Mouse (Mus musculus) c-Kit-positive CD71-negative TER-119-negative erythroid progenitor cells, embryonic 14.5 days (primary cell): ENCODE measurements around the gene Pitpnm1.

Experiments used
- DNase-seq: peaks from one replicate; pipeline ENCODE4 v3.0.0-alpha.2; 2013; ENCODE audit warnings: low read depth

Pitpnm1 gene

GRCm38 (mm10) chr19:4155223-4156072 lies 55.6 kb downstream of the Pitpnm1 start:
- DNase-seq, result no peak

DNA sequence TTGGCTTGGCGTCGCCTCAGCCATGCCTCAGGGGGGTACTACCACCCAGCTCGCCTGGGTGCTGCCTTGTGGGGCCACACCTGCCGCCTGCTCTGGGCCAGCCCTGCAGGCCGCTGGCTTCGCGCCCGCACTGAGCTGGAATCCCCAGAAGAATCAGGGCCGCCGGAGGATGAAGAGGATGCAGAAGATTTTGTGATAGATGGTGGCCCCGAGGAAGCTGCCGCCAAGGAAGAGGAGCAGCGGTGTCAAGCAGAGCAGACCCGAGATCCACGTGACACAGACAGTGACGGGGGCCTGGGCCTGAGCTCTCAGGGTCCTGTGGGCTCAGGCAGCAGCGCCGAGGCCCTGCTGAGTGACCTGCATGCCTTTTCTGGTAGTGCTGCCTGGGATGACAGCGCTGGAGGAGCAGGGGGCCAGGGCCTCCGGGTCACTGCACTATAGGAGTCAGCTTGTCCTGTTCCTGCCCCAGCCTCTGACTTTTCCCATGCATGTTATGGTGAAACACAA lies 56.3 kb downstream of the Pitpnm1 start:
- no peak for DNase-seq

DNA sequence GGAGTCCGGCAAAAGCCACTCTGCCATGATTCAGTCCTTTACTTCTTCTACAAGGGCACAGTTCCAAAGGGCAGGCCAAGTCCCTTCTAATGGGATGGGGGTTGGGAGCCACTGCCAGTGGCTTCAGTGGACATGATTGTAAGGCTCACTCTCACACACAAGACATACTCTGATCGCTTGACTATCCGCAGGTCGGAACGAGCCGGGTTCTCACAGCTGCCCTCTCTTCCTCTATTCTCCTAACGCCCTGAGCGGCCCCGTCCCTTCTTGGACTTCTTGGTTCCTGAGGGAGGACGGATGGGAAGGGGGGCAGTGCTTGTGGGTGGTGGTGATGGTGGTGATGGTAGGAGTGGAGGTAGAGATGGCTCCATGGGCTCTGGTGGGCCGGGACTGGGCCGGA lies 57.0 kb downstream of the Pitpnm1 start:
- DNase-seq, result no peak

GRCm38 (mm10) chr19:4159049-4159448 lies 59.3 kb downstream of the Pitpnm1 start:
- no peak for DNase-seq

DNA sequence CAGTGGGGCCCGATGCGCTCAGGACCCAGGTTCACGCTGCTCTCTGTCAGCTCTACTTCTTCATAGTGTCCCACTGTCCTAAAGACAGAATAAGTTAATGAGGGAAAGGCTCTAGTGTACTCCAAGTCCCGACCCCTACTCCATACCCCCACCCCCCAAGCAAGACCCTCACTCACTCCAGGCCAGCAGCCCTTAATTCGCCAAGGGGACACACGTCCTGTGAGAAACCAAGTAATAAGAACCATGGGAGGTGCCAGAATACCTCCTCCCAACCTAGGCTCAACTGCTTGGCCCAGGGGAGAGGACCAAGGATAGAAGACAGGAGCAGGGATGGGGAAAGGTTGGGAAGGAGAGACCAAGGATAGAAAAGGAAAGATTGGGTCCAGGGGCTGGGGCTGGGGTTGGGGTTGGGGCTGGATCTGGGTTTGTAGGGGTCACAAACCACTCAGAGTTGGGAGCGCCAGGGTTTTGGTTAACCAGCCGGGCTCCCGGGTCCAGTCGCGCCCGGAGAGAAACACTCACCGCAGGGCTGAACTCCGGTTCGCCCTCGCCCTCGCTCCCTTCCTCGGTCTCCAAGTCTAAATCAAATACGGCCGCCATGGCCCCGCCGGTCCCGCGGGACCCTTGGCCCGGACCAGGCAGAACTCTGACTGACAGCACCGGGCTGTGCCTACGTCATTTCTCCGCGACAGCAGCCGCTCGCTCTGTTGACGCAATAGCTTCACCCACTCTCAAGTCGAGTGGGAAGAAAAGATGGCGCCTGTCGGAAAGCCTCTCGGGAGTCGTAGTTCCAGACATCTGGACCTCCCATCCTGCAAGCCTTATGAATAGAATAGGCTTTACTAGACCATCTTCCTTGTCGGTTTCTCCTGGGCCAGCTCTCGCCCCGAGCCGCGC lies 63.1 kb downstream of the Pitpnm1 start, which contains the start of gene Rps6kb2:
Gene Rps6kb2, minus strand, starts transcription at position 709 of the 897 bp plus-strand sequence.
- DNase-seq, result peak; percentile 89

DNA sequence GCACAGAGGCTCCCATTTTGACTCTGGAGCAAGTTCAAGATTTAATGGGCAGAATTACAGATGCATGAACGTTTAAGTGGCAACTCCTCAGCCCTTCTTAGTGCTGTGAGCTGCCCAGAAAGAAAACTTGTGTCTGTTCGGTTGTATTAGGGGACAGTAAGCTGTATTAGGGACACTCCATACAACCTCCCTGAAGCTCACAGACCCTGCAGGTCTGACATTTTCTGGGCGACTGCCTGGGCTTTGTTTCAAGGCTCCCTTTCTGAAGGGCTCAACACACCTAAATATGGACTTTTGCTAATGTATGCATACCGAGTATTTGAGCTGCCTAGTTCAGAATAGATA lies 63.7 kb downstream of the Pitpnm1 start:
- no peak for DNase-seq
